Mouse (Mus musculus) lung, postnatal 0 days (tissue): Measurements from ENCODE around the gene Dgkb. TPM values are rescaled to one million over a fixed set of nuclear protein-coding genes. Genes with fewer than 3 reads are reported as not detected.

Experiments used
- ATAC-seq: fragments of 200-750 bp; cut with Nextera tagmentation; 2 replicates; pipeline ENCODE4 v1.8.0; 2017; ENCODE audit warnings: moderate library complexity
- DNase-seq: peaks from one replicate; pipeline ENCODE4 v3.0.0-alpha.2; 2016; ENCODE audit warnings: low spot score
- H3K27ac ChIP-seq: fragments of 300-500 bp; sonication (generic); 2 replicates; pipeline ENCODE4 v1.5.1; 2014; ENCODE audit warnings: antibody characterized with exemption, mild to moderate bottlenecking, low read length, mixed read lengths
- H3K27me3 ChIP-seq: fragments of 300-500 bp; sonication (generic); replicated peaks from 2 replicates; pipeline ENCODE4 v1.6.1; 2014; ENCODE audit warnings: low read length, mixed read lengths; ENCODE audit not compliant: insufficient read depth
- H3K36me3 ChIP-seq: fragments of 300-500 bp; sonication (generic); 2 replicates; pipeline ENCODE4 v1.6.1; 2014; ENCODE audit warnings: low read length, mixed read lengths; ENCODE audit not compliant: insufficient read depth
- H3K4me1 ChIP-seq: fragments of 300-500 bp; sonication (generic); 2 replicates; pipeline ENCODE4 v1.6.1; 2014; ENCODE audit warnings: antibody characterized with exemption, low read depth, low read length, mixed read lengths; ENCODE audit not compliant: insufficient read depth
- H3K4me2 ChIP-seq: fragments of 300-500 bp; sonication (generic); replicated peaks from 2 replicates; pipeline ENCODE4 v1.6.1; 2014; ENCODE audit warnings: low read depth, mild to moderate bottlenecking, low read length, moderate library complexity, mixed read lengths
- H3K4me3 ChIP-seq: fragments of 300-500 bp; sonication (generic); 2 replicates; pipeline ENCODE4 v1.5.1; 2014; ENCODE audit warnings: low read depth, low read length
- H3K9ac ChIP-seq: fragments of 300-500 bp; sonication (generic); replicated peaks from 2 replicates; pipeline ENCODE4 v1.6.1; 2014; ENCODE audit warnings: low read depth, mild to moderate bottlenecking
- H3K9me3 ChIP-seq: fragments of 300-500 bp; sonication (generic); 2 replicates; pipeline ENCODE4 v1.6.1; 2016; ENCODE audit warnings: low read length, mixed read lengths
- CTCF ChIP-seq: IDR thresholded peaks from 2 replicates; pipeline ENCODE4 v1.5.1; 2016; ENCODE audit warnings: antibody characterized with exemption, mild to moderate bottlenecking
- EP300 ChIP-seq: IDR thresholded peaks from 2 replicates; pipeline ENCODE4 v1.6.1; 2016; ENCODE audit warnings: antibody characterized with exemption, mild to moderate bottlenecking, control low read depth
- WGBS: fragments of 180-500 bp; shearing (Covaris S2); extraction: QIAGEN DNeasy Blood & Tissue Kit; methylation state at CpG from one replicate; pipeline ENCODE4 v1.1.7; 2014; 5-methylcytosine and 5-hydroxymethylcytosine counted together
- polyA plus RNA-seq: library from polyadenylated mRNA; unstranded; fragments of >200 nt; fragmentation: Nextera tagmentation; extraction: Ambion mirVana; gene quantifications from 2 replicates; pipeline ENCODE4 v1.2.1, GENCODE M21; 2015

The Dgkb gene
- polyA plus RNA-seq, 1 experiment from 2014 or later: 3.5 TPM

DNA sequence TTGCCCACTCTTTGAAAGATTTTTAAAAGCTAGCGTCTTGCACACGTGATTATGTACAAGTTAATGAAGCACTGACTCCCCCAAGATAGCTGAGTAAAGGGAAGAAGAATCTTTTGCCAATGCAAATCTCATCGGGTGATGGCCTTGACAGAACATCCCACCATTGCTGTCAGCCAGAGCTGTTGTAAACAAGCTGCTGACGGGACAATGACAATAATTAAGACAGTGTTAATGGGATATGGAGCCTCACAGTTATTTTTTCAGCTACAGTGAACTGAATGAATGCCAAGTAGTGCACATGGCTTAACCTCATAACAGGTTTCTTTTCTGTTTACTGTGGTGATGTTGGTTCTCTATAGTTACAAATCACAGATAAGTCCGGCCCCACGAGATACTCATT lies 568.4 kb downstream of the Dgkb start:
- Histone ChIP-seq H3K27me3 (no peaks in the 10 kb centered on the region), H3K9me3 (no peaks in the 10 kb centered on the region), H3K27ac (no peak overlapping the region), H3K9ac (no peak overlapping the region), H3K4me1 (no peaks in the 10 kb centered on the region), H3K4me2 (no peak overlapping the region), H3K4me3 (no peak overlapping the region), H3K36me3 (no peaks in the 10 kb centered on the region)
- WGBS: 63% methylated on average over 6 of the region's 6 CpGs
- TF ChIP-seq CTCF (no peak), EP300 (no peak)
- ATAC-seq (no peak), DNase-seq (no peak)

DNA sequence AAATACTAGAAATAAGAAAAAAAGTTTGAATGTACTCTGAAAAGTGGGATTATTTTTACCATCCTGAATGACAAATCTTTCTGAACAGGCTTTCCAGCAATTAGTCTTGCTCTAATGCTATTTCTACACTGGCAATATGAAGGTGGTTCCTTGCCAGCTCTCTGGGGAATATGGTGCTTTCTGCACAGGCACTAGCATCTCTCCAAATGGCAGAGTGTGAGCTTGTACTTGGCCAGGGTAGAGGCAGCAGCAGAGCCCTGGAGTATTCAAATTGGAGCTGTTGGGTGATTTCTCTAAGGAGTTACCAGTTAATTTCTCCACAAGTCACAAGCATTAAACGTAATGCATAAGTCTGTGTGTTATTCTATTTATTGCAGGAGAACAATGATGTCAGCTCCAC lies 569.5 kb downstream of the Dgkb start:
- H3K4me2 ChIP-seq: no peak overlapping the region
- H3K27ac ChIP-seq: no peak overlapping the region
- H3K36me3 ChIP-seq: no peaks in the 10 kb centered on the region
- no peak overlapping the region for H3K9ac ChIP-seq
- H3K27me3 ChIP-seq: no peaks in the 10 kb centered on the region
- H3K9me3 ChIP-seq: no peaks in the 10 kb centered on the region
- H3K4me1 ChIP-seq: no peaks in the 10 kb centered on the region
- no peak overlapping the region for H3K4me3 ChIP-seq
- DNase-seq (no peak), ATAC-seq (no peak)
- WGBS: 53% methylated on average over 1 of the region's 1 CpGs
- no peak for TF ChIP-seq EP300
- TF ChIP-seq CTCF: no peak

DNA sequence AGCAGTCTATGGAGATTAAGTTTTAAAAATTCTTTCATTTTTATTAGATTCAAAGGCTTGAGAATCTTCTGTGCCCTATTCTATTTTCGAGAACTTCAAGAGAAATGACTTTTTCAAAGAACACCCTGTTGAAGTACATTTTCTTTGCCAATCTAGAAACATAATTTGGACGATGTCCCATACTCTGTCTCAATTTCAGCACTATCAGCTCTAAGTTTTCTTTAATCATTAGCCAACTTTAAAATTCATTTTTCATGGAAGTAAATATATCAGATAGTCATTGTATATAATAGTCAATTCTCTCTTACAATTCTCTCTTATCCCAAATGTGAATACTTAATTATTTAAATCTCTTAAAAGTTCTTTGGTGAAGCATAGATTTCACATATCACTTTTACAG lies 570.1 kb downstream of the Dgkb start:
- no peaks in the 10 kb centered on the region for H3K27me3 ChIP-seq
- TF ChIP-seq EP300 (no peak), CTCF (no peak)
- 32% methylated on average over 2 of the region's 2 CpGs for WGBS
- no peak overlapping the region for H3K9ac ChIP-seq
- no peaks in the 10 kb centered on the region for H3K4me1 ChIP-seq
- ATAC-seq (no peak), DNase-seq (peak; percentile 10)
- H3K4me2 ChIP-seq: no peak overlapping the region
- no peak overlapping the region for H3K27ac ChIP-seq
- no peak overlapping the region for H3K4me3 ChIP-seq
- H3K9me3 ChIP-seq: no peaks in the 10 kb centered on the region
- no peaks in the 10 kb centered on the region for H3K36me3 ChIP-seq

DNA sequence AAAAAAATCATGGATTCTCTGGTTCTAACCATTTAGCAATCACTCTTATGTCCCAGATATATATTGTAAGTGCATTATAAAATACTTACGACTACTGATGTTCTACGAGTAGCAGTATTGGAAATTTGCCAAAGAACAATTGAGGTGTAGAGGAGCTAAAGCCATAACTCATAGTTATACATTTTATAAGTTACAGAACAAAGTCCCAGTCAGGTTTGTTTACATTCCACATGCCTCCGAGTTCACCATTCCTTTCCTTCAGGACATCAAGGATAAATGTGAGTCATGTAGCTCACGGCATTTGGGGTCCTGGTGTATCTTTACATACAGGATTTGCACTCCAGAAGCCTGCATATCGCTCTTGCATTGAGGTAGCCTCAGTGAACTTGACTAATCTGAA lies 570.7 kb downstream of the Dgkb start:
- Histone ChIP-seq H3K4me2 (no peak overlapping the region), H3K9ac (no peak overlapping the region), H3K27ac (no peak overlapping the region), H3K9me3 (no peaks in the 10 kb centered on the region), H3K4me3 (no peak overlapping the region), H3K4me1 (no peaks in the 10 kb centered on the region), H3K27me3 (no peaks in the 10 kb centered on the region), H3K36me3 (no peaks in the 10 kb centered on the region)
- 30% methylated on average over 5 of the region's 5 CpGs for WGBS
- TF ChIP-seq CTCF: no peak
- TF ChIP-seq EP300: no peak
- no peak for DNase-seq
- ATAC-seq: no peak

DNA sequence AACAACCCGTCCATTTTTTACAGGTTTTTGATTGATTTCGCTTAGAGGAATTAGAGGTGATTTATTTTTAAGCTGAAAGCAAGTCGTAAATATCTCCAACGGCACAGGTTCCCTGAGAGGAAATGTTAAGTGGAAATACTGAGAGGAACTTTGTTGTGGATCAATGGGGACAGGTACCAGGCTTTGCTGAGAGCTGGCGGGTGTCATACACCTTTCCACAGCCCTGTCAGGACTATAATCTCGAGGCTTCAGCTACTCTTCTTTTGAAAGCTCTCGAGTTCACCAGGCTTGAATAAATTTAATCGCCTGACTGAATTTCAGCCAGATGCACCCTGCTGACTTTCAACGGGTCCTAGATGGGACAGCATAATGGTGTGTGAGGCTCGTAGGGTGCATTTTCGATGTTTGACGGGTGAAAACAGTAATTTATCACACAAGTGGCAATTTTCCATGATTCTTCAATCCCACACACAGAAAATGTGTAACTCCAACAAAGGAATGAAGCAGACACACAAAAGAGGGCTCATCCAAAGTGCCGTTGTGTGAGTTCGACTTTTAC lies 580.3 kb downstream of the Dgkb start:
- 52% methylated on average over 14 of the region's 14 CpGs for WGBS
- Histone ChIP-seq H3K9me3 (no peaks in the 10 kb centered on the region), H3K27me3 (no peaks in the 10 kb centered on the region), H3K4me3 (no peak overlapping the region), H3K36me3 (no peaks in the 10 kb centered on the region), H3K9ac (no peak overlapping the region), H3K27ac (no peak overlapping the region), H3K4me1 (no peaks in the 10 kb centered on the region), H3K4me2 (no peak overlapping the region)
- TF ChIP-seq CTCF (no peak), EP300 (no peak)
- ATAC-seq (no peak), DNase-seq (no peak)

DNA sequence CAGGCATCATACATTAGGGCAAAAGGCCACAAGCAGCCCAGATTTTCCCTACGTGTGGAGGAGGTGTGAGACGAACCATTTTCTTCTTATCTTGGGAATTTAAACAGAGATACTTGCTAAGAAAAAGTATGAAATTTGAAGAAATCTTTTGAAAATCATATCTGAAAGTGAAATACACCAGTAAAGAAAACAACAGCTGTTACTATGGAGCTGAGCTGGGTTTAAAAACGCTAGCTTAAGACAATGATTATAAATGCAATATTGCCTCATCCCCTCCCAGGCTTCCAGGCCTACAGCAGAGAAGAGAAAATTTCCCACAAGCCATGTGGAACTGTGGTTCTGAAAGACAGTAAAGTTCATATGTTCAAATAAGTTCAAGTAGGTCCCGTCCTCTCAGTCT lies 582.6 kb downstream of the Dgkb start:
- Histone ChIP-seq H3K9ac (no peak overlapping the region), H3K4me2 (no peak overlapping the region), H3K36me3 (no peaks in the 10 kb centered on the region), H3K4me3 (no peak overlapping the region), H3K27ac (no peak overlapping the region), H3K27me3 (no peaks in the 10 kb centered on the region), H3K4me1 (no peaks in the 10 kb centered on the region), H3K9me3 (no peaks in the 10 kb centered on the region)
- TF ChIP-seq EP300 (no peak), CTCF (no peak)
- DNase-seq: peak; percentile 7
- no peak for ATAC-seq
- WGBS: 63% methylated on average over 4 of the region's 4 CpGs
